Mouse (Mus musculus) kidney, embryonic 16.5 days (tissue): ENCODE measurements around the gene Epb41. TPM values are rescaled to one million over a fixed set of nuclear protein-coding genes. Genes with fewer than 3 reads are reported as not detected.

Experiments
- ATAC-seq: fragments of 200-750 bp; cut with Nextera tagmentation; 2 replicates; pipeline ENCODE4 v1.8.0; 2017; ENCODE audit warnings: moderate TSS enrichment; ENCODE audit not compliant: low FRiP score, low TSS enrichment
- H3K27ac ChIP-seq: fragments of 300-500 bp; sonication (generic); 2 replicates; pipeline ENCODE4 v1.5.1; 2014; ENCODE audit warnings: low read length
- H3K27me3 ChIP-seq: fragments of 300-500 bp; sonication (generic); 2 replicates; pipeline ENCODE4 v1.6.1; 2014; ENCODE audit warnings: low read length, control low read depth, mixed read lengths; ENCODE audit not compliant: insufficient read depth
- H3K36me3 ChIP-seq: fragments of 300-500 bp; sonication (generic); 2 replicates; pipeline ENCODE4 v1.6.1; 2014; ENCODE audit warnings: low read length, control low read depth, mixed read lengths; ENCODE audit not compliant: insufficient read depth
- H3K4me1 ChIP-seq: fragments of 300-500 bp; sonication (generic); 2 replicates; pipeline ENCODE4 v1.6.1; 2014; ENCODE audit warnings: low read length, control low read depth, mixed read lengths; ENCODE audit not compliant: insufficient read depth
- H3K4me2 ChIP-seq: fragments of 300-500 bp; sonication (generic); replicated peaks from 2 replicates; pipeline ENCODE4 v1.6.1; 2014; ENCODE audit warnings: low read depth, low read length
- H3K4me3 ChIP-seq: fragments of 300-500 bp; sonication (generic); 2 replicates; pipeline ENCODE4 v1.5.1; 2014; ENCODE audit warnings: mild to moderate bottlenecking, low read length
- H3K9ac ChIP-seq: fragments of 300-500 bp; sonication (generic); replicated peaks from 2 replicates; pipeline ENCODE4 v1.6.1; 2014; ENCODE audit warnings: low read length
- H3K9me3 ChIP-seq: fragments of 300-500 bp; sonication (generic); 2 replicates; pipeline ENCODE4 v1.6.1; 2016; ENCODE audit warnings: low read length, control low read depth
- WGBS: fragments of 180-500 bp; shearing (Covaris S2); extraction: QIAGEN DNeasy Blood & Tissue Kit; methylation state at CpG from one replicate; pipeline ENCODE4 v1.1.7; 2014; 5-methylcytosine and 5-hydroxymethylcytosine counted together
- polyA plus RNA-seq: library from polyadenylated mRNA; unstranded; fragments of >200 nt; fragmentation: Nextera tagmentation; extraction: Ambion mirVana; gene quantifications from 2 replicates; pipeline ENCODE4 v1.2.1, GENCODE M21; 2015

The Epb41 gene
- polyA plus RNA-seq, 1 experiment from 2014 or later = 68.6 TPM

GRCm38 (mm10) chr4:132018547-132018946 lies 56.6 kb downstream of the Epb41 start:
- Histone ChIP-seq H3K4me3 (no peak overlapping the region), H3K27me3 (no peaks in the 10 kb centered on the region), H3K9me3 (no peaks in the 10 kb centered on the region), H3K4me1 (0 out of 2 replicates have a peak, but pooled peaks cover 2% of the 10 kb centered on the region), H3K27ac (no peak overlapping the region), H3K4me2 (no peak overlapping the region), H3K36me3 (no peaks in the 10 kb centered on the region), H3K9ac (no peak overlapping the region)
- no peak for ATAC-seq
- 48% methylated on average over 4 of the region's 4 CpGs for WGBS

DNA sequence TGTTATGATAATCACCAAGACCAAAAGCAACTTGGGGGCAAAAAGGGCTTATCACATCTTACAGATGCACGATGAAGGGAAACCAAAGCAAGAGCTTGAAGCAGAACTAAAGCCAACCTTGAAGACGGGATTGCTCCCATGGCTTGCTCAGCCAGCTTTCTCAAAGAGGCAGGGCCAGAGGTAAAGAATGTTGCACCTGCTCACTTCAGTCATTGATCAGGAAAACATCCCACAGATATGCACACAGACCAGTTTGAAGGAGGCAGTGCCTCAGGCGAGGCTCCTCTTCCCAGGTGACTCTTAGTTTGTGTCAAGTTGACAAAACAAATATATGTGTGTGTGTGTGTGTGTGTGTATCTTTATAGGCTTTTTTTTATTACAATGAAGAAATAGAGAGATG lies 59.7 kb downstream of the Epb41 start:
- Histone ChIP-seq H3K4me3 (no peak overlapping the region), H3K27ac (no peak overlapping the region), H3K4me2 (no peak overlapping the region), H3K9ac (no peak overlapping the region), H3K27me3 (no peaks in the 10 kb centered on the region), H3K9me3 (no peaks in the 10 kb centered on the region), H3K4me1 (0 out of 2 replicates have a peak, but pooled peaks cover 2% of the 10 kb centered on the region), H3K36me3 (no peaks in the 10 kb centered on the region)
- no peak for ATAC-seq
- 94% methylated on average over 3 of the region's 3 CpGs for WGBS

- no peak for ATAC-seq
- Histone ChIP-seq H3K4me1 (0 out of 2 replicates have a peak, but pooled peaks cover under 1% of the 10 kb centered on the region), H3K4me2 (no peak overlapping the region), H3K9ac (no peak overlapping the region), H3K36me3 (no peaks in the 10 kb centered on the region), H3K4me3 (no peak overlapping the region), H3K9me3 (no peaks in the 10 kb centered on the region), H3K27me3 (no peaks in the 10 kb centered on the region), H3K27ac (no peak overlapping the region)
- 73% methylated on average over 3 of the region's 3 CpGs for WGBS
Measured at GRCm38 (mm10) chr4:132011619-132012018, 63.5 kb downstream of the Epb41 start.

DNA sequence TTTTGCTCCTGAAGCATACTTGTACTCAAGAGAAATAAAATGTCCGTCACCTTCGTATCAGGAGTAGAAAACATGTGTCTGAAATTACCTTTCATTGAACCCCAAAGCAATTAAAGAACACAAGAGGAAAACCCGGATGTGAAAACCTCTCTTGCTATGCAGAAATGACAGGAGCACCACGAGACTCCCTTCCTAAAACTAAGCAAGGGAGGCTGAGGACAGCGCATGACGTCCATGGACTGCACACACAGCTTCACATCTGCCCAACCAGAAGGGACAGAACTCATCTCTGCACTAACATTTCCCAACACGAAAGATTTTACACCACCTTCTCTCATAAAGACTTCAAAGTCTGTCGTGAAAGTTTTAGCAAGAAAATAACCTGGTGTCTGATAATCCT lies 64.7 kb downstream of the Epb41 start:
- no peak for ATAC-seq
- Histone ChIP-seq H3K9me3 (no peaks in the 10 kb centered on the region), H3K9ac (no peak overlapping the region), H3K4me1 (no peaks in the 10 kb centered on the region), H3K27ac (no peak overlapping the region), H3K27me3 (no peaks in the 10 kb centered on the region), H3K36me3 (peaks cover 7% of the 10 kb centered on the region; the same call in 1 of the 2 replicates), H3K4me2 (no peak overlapping the region), H3K4me3 (no peak overlapping the region)
- WGBS = 81% methylated on average over 8 of the region's 8 CpGs

DNA sequence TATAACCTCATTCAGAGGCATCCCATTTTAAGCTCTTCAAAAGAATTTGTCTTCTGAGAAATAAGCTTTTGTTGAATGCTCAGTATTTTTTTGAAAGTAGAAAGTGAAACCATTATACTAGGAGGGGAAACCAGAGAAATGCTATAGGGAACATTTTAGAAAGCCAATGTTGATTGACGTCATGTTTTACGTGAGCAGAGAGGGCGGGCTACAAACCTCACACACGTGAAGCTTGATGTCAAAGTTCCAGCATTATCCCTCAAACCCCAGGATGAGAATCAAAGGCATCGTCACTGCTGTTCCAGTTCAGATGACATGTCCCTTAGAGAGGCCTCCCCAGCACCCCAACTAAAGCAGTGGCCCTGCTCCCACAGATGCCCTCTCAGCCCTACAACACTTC lies 66.9 kb downstream of the Epb41 start:
- Histone ChIP-seq H3K4me1 (no peaks in the 10 kb centered on the region), H3K27ac (no peak overlapping the region), H3K9me3 (no peaks in the 10 kb centered on the region), H3K4me3 (no peak overlapping the region), H3K27me3 (no peaks in the 10 kb centered on the region), H3K36me3 (peaks cover 15% of the 10 kb centered on the region; the same call in 1 of the 2 replicates), H3K9ac (no peak overlapping the region), H3K4me2 (no peak overlapping the region)
- 81% methylated on average over 5 of the region's 5 CpGs for WGBS
- ATAC-seq = no peak

DNA sequence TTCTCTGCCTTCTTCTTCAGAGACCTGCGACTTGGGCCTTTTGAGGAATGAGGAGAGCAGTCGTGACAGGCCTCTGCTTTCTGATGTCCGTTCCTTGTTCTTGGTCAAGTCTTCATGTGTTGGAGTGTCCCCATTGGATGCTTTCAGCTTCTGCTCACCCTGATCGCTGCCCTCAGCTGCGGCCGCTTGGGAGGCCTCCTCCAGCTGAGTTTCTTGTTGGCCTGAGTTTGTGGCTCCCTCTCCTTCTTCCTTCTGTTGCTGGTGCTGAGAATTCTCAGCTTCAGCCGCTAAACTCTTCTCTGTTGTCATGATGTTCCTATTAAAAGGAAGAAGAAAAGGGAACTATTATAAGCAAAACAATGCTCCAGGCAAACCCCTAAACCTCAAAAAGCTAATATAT lies 68.0 kb downstream of the Epb41 start:
- WGBS = 87% methylated on average over 7 of the region's 7 CpGs
- Histone ChIP-seq H3K4me1 (no peaks in the 10 kb centered on the region), H3K9ac (no peak overlapping the region), H3K4me3 (no peak overlapping the region), H3K27me3 (no peaks in the 10 kb centered on the region), H3K27ac (no peak overlapping the region), H3K36me3 (peaks cover 20% of the 10 kb centered on the region), H3K4me2 (no peak overlapping the region), H3K9me3 (no peaks in the 10 kb centered on the region)
- ATAC-seq = no peak

DNA sequence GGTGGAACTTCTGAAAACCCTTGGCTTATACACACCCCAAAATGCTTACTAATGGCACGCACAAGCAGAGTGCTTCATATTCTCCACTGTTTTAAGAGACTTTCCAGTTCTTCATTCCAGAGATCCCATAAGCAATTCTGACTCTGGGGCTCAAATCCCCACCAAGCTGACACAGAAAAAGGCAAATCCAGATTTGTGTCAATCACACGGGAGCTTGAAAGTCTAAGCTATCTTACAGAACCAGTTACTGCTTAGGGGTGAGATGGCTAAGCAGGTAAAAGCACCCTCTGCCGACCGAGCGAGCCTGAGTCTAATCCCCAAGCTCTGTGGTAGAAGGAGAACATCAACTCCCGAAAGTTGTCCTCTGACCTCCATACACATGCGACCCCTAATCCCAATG lies 76.5 kb downstream of the Epb41 start:
- no peaks in the 10 kb centered on the region for H3K9me3 ChIP-seq
- H3K9ac ChIP-seq = no peak overlapping the region
- no peaks in the 10 kb centered on the region for H3K4me1 ChIP-seq
- 87% methylated on average over 7 of the region's 7 CpGs for WGBS
- H3K27ac ChIP-seq = no peak overlapping the region
- H3K4me2 ChIP-seq = no peak overlapping the region
- H3K4me3 ChIP-seq = no peak overlapping the region
- no peak for ATAC-seq
- no peaks in the 10 kb centered on the region for H3K27me3 ChIP-seq
- H3K36me3 ChIP-seq = peaks cover 18% of the 10 kb centered on the region

GRCm38 (mm10) chr4:131997476-131997875 lies 77.6 kb downstream of the Epb41 start:
- ATAC-seq = no peak
- H3K4me2 ChIP-seq = no peak overlapping the region
- H3K4me1 ChIP-seq = no peaks in the 10 kb centered on the region
- H3K9ac ChIP-seq = no peak overlapping the region
- 83% methylated on average over 5 of the region's 5 CpGs for WGBS
- H3K9me3 ChIP-seq = no peaks in the 10 kb centered on the region
- no peak overlapping the region for H3K4me3 ChIP-seq
- peaks cover 13% of the 10 kb centered on the region for H3K36me3 ChIP-seq
- H3K27me3 ChIP-seq = no peaks in the 10 kb centered on the region
- no peak overlapping the region for H3K27ac ChIP-seq

DNA sequence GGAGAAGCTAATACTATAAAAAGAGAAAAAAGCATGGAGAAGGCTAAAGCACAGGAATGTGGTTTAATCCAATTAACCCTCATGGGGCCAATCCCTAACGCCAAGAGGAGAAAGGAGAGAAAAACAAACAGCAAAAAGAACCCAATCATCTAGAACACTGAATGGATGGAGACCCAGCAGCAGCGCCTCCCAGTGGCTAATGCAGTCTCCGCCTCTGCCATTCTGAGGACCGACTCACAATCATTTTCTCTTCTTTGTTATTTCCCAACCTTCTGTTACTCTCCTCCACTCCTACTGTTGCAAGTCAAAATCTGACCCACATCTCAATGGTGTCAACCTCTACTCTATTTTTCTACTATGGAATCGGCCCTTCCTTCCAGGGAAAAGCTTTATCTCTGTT lies 78.1 kb downstream of the Epb41 start:
- H3K9me3 ChIP-seq = no peaks in the 10 kb centered on the region
- WGBS = 60% methylated on average over 5 of the region's 5 CpGs
- no peak for ATAC-seq
- peaks cover 13% of the 10 kb centered on the region for H3K36me3 ChIP-seq
- no peak overlapping the region for H3K27ac ChIP-seq
- H3K4me3 ChIP-seq = no peak overlapping the region
- no peaks in the 10 kb centered on the region for H3K4me1 ChIP-seq
- H3K9ac ChIP-seq = no peak overlapping the region
- no peak overlapping the region for H3K4me2 ChIP-seq
- no peaks in the 10 kb centered on the region for H3K27me3 ChIP-seq

GRCm38 (mm10) chr4:131993792-131994191 lies 81.3 kb downstream of the Epb41 start:
- Histone ChIP-seq H3K36me3 (0 out of 2 replicates have a peak, but pooled peaks cover 7% of the 10 kb centered on the region), H3K9ac (no peak overlapping the region), H3K9me3 (no peaks in the 10 kb centered on the region), H3K4me1 (no peaks in the 10 kb centered on the region), H3K4me3 (no peak overlapping the region), H3K27ac (no peak overlapping the region), H3K27me3 (no peaks in the 10 kb centered on the region), H3K4me2 (no peak overlapping the region)
- WGBS = 73% methylated on average over 3 of the region's 3 CpGs
- no peak for ATAC-seq
